Mouse (Mus musculus) lung, adult 18-20 months (tissue): ENCODE measurements around the gene Clcn3.

Experiments
- DNase-seq, 2 experiments: peaks; one replicate each; pipeline ENCODE4 v3.0.0; 2022; ENCODE audit warnings: mixed read lengths in 2 of 2

Clcn3 gene

GRCm38 (mm10) chr8:60868236-60868965 is 114.7 kb downstream of the Clcn3 start:
- DNase-seq = no peak

- DNase-seq = no peak
Observed at GRCm38 (mm10) chr8:60867468-60868115, 115.5 kb downstream of the Clcn3 start.

- peak; percentile 28 to 45 for DNase-seq
Observed at GRCm38 (mm10) chr8:60865504-60866114, 117.5 kb downstream of the Clcn3 start.

- DNase-seq = no peak
Observed at GRCm38 (mm10) chr8:60864875-60865274, 118.2 kb downstream of the Clcn3 start.

- DNase-seq = no peak
Observed at GRCm38 (mm10) chr8:60861783-60862182, 121.3 kb downstream of the Clcn3 start.

- DNase-seq = no peak
Observed at GRCm38 (mm10) chr8:60860749-60861148, 122.4 kb downstream of the Clcn3 start.
